Mouse (Mus musculus): Measurements from ENCODE around the gene Itpr2.

GRCm38 (mm10) chr6:146245888-146246287, 256.1 kb downstream of the Itpr2 start:
- no peak for TF ChIP-seq TAL1 (IDR thresholded peaks at IDR 0.05; ENCODE audit: low read length)
- TF ChIP-seq GATA1 (IDR thresholded peaks at IDR 0.05; ENCODE audit: low read length): no peak
